Mouse (Mus musculus): ENCODE data around the gene Mgam.
"Not testable (repeated sequence)": the region's sequence is repeated elsewhere in the genome, so short reads cannot be mapped to it uniquely, and the experiment has no call there.

Mgam gene

GRCm38 (mm10) chr6:40628406-40629000, at the start of gene Mgam:
TSS of gene Mgam (plus strand) at chr6:40628831.
- DNase-seq = no peak

- DNase-seq = no peak
Measured at GRCm38 (mm10) chr6:40584336-40584735, 44.3 kb upstream of the Mgam start.

GRCm38 (mm10) chr6:40585645-40586044, 43.0 kb upstream of the Mgam start, which contains the start of gene Clec5a:
TSS of gene Clec5a (minus strand) at chr6:40585821.
- no peak for DNase-seq

GRCm38 (mm10) chr6:40588346-40588745, 40.3 kb upstream of the Mgam start:
- DNase-seq = no peak

- no peak for DNase-seq
Measured at GRCm38 (mm10) chr6:40594804-40595550, 33.7 kb upstream of the Mgam start.

- DNase-seq = not testable (repeated sequence)
Measured at GRCm38 (mm10) chr6:40598546-40598945, 30.1 kb upstream of the Mgam start.

- DNase-seq = peak; percentile 86
Measured at GRCm38 (mm10) chr6:40607431-40607830, 21.2 kb upstream of the Mgam start.

- DNase-seq = peak; percentile 12
Measured at GRCm38 (mm10) chr6:40610244-40610643, 18.4 kb upstream of the Mgam start.

GRCm38 (mm10) chr6:40613260-40613852, 15.3 kb upstream of the Mgam start, which contains the start of gene Tas2r138:
TSS of gene Tas2r138 (minus strand) at chr6:40613310.
- no peak for DNase-seq

- DNase-seq = peak; percentile 60
Measured at GRCm38 (mm10) chr6:40617965-40618364, 10.7 kb upstream of the Mgam start.

- DNase-seq = no peak
Measured at GRCm38 (mm10) chr6:40626111-40626510, 2.5 kb upstream of the Mgam start.

GRCm38 (mm10) chr6:40634640-40635071, 6.0 kb downstream of the Mgam start:
- DNase-seq = no peak

- DNase-seq = no peak
Measured at GRCm38 (mm10) chr6:40635559-40635958, 6.9 kb downstream of the Mgam start.

- DNase-seq = no peak
Measured at GRCm38 (mm10) chr6:40637755-40638154, 9.1 kb downstream of the Mgam start.

GRCm38 (mm10) chr6:40640710-40641538, 12.3 kb downstream of the Mgam start:
- DNase-seq = no peak

- DNase-seq = no peak
Measured at GRCm38 (mm10) chr6:40645701-40646100, 17.1 kb downstream of the Mgam start.

- DNase-seq = no peak
Measured at GRCm38 (mm10) chr6:40650953-40651352, 22.3 kb downstream of the Mgam start.

- DNase-seq = no peak
Measured at GRCm38 (mm10) chr6:40660930-40661329, 32.3 kb downstream of the Mgam start.

GRCm38 (mm10) chr6:40689180-40689579, 60.5 kb downstream of the Mgam start:
- DNase-seq = peak; percentile 61

GRCm38 (mm10) chr6:40692007-40692406, 63.4 kb downstream of the Mgam start:
- DNase-seq = not testable (repeated sequence)

- DNase-seq = not testable (repeated sequence)
Measured at GRCm38 (mm10) chr6:40713494-40713893, 84.9 kb downstream of the Mgam start.

- DNase-seq = no peak
Measured at GRCm38 (mm10) chr6:40715705-40716104, 87.1 kb downstream of the Mgam start.

GRCm38 (mm10) chr6:40728506-40728905, 99.9 kb downstream of the Mgam start:
- DNase-seq = not testable (repeated sequence)

All from right cerebral cortex, adult 18-20 months (tissue).